Mouse (Mus musculus): ENCODE data around the gene Cog5.

- no peak for TF ChIP-seq CTCF (IDR thresholded peaks at IDR 0.05; ENCODE audit: control insufficient read depth, insufficient read depth, low read length)
- TF ChIP-seq POLR2A (IDR thresholded peaks at IDR 0.05; ENCODE audit: borderline replicate concordance, control insufficient read depth, low read depth, low read length): no peak
These were observed 180.8 kb downstream of the Cog5 start for GRCm38 (mm10) chr12:31835480-31835879.

All from bone marrow, adult 2 months (tissue).